Mouse (Mus musculus): ENCODE measurements around the gene Kctd11.

DNA sequence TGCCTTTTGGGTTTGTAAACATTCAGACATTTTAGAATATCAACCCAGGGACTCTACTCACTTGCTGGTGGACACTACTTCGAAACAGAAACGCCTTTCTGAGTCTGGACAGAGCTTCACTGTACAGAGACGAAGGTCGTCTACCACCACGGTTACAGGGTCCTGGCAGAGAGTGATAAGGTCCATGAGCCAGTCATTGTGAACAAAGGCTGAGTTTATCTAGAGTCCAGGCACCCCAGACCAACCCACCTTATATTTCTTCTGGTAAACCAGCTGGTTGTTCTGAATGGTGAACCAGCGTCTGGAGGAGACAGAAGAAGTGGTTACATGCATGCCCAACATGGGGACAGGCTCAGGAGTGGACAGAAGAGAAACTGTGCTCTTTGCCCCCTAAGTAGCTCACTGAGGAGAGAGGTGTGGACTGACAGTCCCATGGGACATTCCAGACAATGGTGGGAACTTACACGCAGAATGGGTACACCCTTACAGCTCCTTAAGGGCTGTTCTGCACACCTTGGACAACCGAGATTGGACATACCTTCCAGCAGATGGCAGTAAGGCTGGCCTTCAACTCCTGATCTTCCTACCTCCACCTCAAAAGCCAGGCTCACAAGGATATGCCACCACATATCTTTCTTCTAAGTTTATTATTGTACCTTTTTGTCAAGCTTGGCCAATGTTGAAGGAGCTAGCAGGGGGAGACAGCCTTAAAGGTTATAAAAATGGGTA, 5.9 kb upstream of the Kctd11 start:
- no peak for TF ChIP-seq POLR2A (IDR thresholded peaks at IDR 0.05; ENCODE audit: low read depth, low read length)
- TF ChIP-seq CTCF (IDR thresholded peaks at IDR 0.05; ENCODE audit: borderline replicate concordance, insufficient read depth, low read length): no peak

Measured in embryonic fibroblast, embryonic 13.5 days (primary cell).